Mouse (Mus musculus): ENCODE data around the gene Bace1. TPM values are rescaled to one million over a fixed set of nuclear protein-coding genes. Genes with fewer than 3 reads are reported as not detected.

Gene Bace1
- total RNA-seq, 1 experiment from 2014 or later, result 0.70 TPM

GRCm38 (mm10) chr9:45859364-45859763 lies 21.0 kb downstream of the Bace1 start:
- ATAC-seq (ENCODE audit: extremely low read depth, insufficient number of reproducible peaks, low FRiP score, poor library complexity, severe bottlenecking), result no peak

DNA sequence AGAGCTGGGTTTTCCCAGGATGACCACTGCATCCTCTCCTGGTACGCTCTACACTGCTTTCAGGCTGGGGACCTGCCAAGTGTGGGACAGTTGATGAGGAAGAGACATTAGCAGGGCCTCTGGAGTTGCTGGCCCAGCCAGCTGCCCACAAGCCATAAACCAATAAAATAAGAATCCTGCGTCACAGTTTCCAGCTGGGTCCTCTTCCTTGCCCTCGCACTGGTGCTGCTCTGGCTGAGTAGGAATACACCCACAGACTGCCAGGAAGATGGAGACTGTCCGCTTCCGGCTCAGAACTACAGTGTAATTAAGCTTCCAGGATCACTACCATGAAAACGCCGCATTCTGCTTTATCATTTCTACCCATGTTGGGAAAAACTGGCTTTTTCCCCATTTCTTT lies 23.4 kb downstream of the Bace1 start:
- ATAC-seq (ENCODE audit: extremely low read depth, insufficient number of reproducible peaks, low FRiP score, poor library complexity, severe bottlenecking), result no peak

GRCm38 (mm10) chr9:45869181-45869580 lies 30.8 kb downstream of the Bace1 start:
- no peak for ATAC-seq (ENCODE audit: extremely low read depth, insufficient number of reproducible peaks, low FRiP score, poor library complexity, severe bottlenecking)

DNA sequence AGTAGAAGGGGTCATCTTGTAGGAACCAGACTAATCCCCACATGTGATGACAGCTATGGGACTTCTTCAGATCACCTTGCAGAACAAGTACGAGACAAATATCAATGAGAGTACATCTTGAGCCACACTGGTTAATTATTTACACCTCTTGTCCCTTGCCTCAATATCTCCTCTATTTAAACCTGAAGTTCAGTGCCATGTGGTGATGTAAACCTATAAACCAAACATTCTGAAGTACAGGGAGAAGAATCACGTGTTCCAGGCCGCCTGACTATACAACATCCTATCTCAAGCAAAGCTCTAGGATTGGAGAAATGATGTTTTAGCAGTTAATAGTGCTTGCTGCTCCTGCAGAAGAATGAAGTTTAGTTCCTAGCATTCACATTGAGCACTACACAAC lies 31.9 kb downstream of the Bace1 start:
- ATAC-seq (ENCODE audit: extremely low read depth, insufficient number of reproducible peaks, low FRiP score, poor library complexity, severe bottlenecking), result no peak

- no peak for ATAC-seq (ENCODE audit: extremely low read depth, insufficient number of reproducible peaks, low FRiP score, poor library complexity, severe bottlenecking)
Measured at GRCm38 (mm10) chr9:45877928-45878327, 39.5 kb downstream of the Bace1 start.

DNA sequence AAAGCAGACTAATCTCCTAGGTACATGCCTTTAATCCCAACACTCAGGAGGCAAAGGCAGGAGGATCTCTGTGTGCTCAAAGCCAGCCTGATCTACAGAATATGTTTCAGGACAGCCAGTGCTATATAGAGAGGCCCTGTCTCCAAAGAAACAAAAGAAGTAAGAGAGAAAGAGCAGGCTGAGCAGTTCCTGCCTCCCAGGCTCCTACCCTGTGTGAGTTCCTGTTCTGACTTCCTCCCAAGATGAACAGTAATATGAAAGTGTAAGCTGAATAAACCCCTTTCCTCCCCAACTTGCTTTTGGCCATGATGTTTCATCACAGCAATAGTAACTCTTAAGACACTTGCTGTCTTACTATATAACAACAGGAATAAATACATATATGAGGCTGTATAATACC lies 55.3 kb downstream of the Bace1 start:
- ATAC-seq (ENCODE audit: extremely low read depth, insufficient number of reproducible peaks, low FRiP score, poor library complexity, severe bottlenecking), result no peak

GRCm38 (mm10) chr9:45905196-45905595 lies 66.8 kb downstream of the Bace1 start:
- ATAC-seq (ENCODE audit: extremely low read depth, insufficient number of reproducible peaks, low FRiP score, poor library complexity, severe bottlenecking), result no peak

DNA sequence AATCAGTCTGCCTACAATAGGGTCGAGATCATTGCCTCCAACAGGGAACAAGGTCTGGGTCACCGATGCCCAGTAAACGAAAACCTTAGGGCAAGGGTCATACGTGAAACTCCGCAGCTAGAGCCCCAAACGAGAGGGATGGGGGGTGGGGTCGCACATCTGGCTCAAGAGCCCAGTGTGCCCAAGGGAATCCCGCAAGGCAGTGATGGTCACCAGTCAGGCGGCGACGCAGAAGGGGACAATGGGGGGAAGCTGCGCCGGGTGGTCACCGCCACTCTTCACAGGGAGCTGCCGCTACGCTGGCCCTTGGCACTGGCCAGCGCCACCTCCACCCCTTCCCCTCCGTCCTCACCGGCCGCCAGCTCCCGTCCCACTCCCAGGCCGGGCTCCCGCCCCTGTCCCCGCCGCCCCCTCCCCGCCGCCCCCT lies 67.4 kb downstream of the Bace1 start:
- ATAC-seq (ENCODE audit: extremely low read depth, insufficient number of reproducible peaks, low FRiP score, poor library complexity, severe bottlenecking), result no peak

GRCm38 (mm10) chr9:45906355-45907077 lies 68.1 kb downstream of the Bace1 start, which contains the start of the genes Pcsk7 and Rnf214:
TSS of gene Pcsk7 (plus strand) at chr9:45906497.
TSS of gene Rnf214 (minus strand) at chr9:45906911.
- peak; percentile 69 for ATAC-seq (ENCODE audit: extremely low read depth, insufficient number of reproducible peaks, low FRiP score, poor library complexity, severe bottlenecking)

GRCm38 (mm10) chr9:45907078-45907428 lies 68.7 kb downstream of the Bace1 start:
- ATAC-seq (ENCODE audit: extremely low read depth, insufficient number of reproducible peaks, low FRiP score, poor library complexity, severe bottlenecking), result no peak

GRCm38 (mm10) chr9:45910995-45911394 lies 72.6 kb downstream of the Bace1 start:
- no peak for ATAC-seq (ENCODE audit: extremely low read depth, insufficient number of reproducible peaks, low FRiP score, poor library complexity, severe bottlenecking)

DNA sequence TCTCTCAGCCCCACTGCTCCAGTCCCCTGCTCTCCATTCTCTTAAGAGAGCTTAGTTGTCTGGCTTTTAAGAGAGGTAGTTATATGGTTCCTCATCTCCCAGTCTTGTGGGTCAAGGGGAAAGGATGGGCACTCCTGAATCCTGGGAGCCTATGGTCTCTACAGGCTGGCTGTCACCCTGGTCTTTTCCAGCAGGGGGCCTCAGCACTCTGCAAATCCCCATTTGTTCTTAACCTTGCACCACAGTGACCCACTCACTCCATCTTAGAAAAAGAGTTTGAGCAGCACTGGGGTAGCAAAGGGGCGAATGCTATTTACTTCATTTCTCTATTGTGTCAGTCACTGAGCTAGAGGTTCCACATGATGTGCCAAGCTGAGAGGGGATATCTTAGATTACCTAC lies 73.3 kb downstream of the Bace1 start:
- peak; percentile 47; the same call in 1 of the 2 replicates for ATAC-seq (ENCODE audit: extremely low read depth, insufficient number of reproducible peaks, low FRiP score, poor library complexity, severe bottlenecking)

Other genes starting within 250 kb of the Bace1 start
- gene Cep164, start 9.9 kb upstream of the Bace1 start, total RNA-seq (2017), result 20.1 and 21.9 TPM in 2 replicates
- 36.6 and 42.8 TPM in 2 replicates for gene Pcsk7, start 67.9 kb downstream of the Bace1 start, total RNA-seq (2017)
- gene Rnf214, start 68.3 kb downstream of the Bace1 start, total RNA-seq (2017), result 48.1 and 50.2 TPM in 2 replicates
- gene Tagln, start 97.5 kb downstream of the Bace1 start, total RNA-seq (2017), result 1.5 and 4.5 TPM in 2 replicates
- 105 and 140 TPM in 2 replicates for gene Sidt2, start 116.7 kb downstream of the Bace1 start, total RNA-seq (2017)
- 66.4 and 75.7 TPM in 2 replicates for gene Pafah1b2, start 174.1 kb downstream of the Bace1 start, total RNA-seq (2017)
- 34.0 and 34.7 TPM in 2 replicates for gene Sik3, start 174.2 kb downstream of the Bace1 start, total RNA-seq (2017)

All from neutrophil, adult 5-6 weeks (primary cell).